Mouse (Mus musculus): ENCODE data around the gene Abcb1a. TPM values are rescaled to one million over a fixed set of nuclear protein-coding genes. Genes with fewer than 3 reads are reported as not detected.

Abcb1a gene
- total RNA-seq (2023): 5.2 TPM

DNA sequence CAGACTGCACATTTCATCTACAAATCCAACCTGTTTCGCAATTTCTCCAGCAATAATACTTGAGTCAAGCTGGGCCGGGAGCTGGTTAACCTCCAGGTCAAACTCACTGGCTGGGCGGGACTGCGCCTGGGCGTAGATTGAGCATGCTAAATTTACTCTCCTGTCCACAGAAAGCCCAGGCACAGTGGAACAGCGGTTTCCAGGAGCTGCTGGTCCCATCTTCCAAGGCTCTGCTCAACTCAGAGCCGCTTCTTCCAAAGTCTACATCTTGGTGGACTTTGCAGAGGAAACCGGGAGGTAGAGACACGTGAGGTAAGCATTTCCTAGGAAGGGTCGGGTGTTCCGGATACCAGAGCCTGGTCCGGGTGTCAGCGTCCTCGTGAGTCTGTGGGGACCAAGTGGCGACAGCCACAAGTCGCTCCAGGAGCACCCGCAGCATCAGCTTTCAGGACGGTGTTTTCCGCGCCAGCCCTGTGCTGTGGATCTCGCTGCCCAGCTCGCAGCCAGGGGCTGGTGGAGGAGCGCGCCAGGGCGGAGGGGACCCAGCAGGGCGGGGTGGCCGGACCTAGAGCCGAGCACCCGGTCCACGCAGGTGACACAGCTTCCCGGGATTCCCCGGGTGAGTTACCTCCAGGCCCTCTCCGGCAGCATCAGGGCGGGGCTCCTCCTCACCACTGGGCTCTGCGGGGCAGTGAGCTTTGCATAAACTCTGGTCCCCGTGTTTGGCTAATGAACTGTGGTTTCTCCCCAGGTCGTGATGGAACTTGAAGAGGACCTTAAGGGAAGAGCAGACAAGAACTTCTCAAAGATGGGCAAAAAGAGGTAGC, at the start of gene Abcb1a:
Gene Abcb1a, plus strand, starts transcription at position 167 of the 827 bp plus-strand sequence.

GRCm38 (mm10) chr5:8622596-8623231, 37.2 kb upstream of the Abcb1a start, which contains the start of gene Rundc3b:
Gene Rundc3b, minus strand, starts transcription at chr5:8622952.

Other genes with a start within 250 kb of the Abcb1a start
- gene Dbf4, start 237.4 kb upstream of the Abcb1a start, total RNA-seq (2023): 84.5 TPM
- gene Slc25a40, start 237.2 kb upstream of the Abcb1a start, total RNA-seq (2023): 37.7 TPM
- gene Rundc3b, start 37.1 kb upstream of the Abcb1a start, total RNA-seq (2023): 13.2 TPM
- gene Abcb1b, start 138.1 kb downstream of the Abcb1a start, total RNA-seq (2023): 13.9 TPM
- 0.86 TPM for gene Abcb4, start 233.6 kb downstream of the Abcb1a start, total RNA-seq (2023)